Mouse (Mus musculus): ENCODE measurements around the gene Akr1cl.
A peak's percentile ranks its signal among the peaks of the same experiment; 100 is the strongest.
"Not testable (repeated sequence)": the region's sequence is repeated elsewhere in the genome, so short reads cannot be mapped to it uniquely, and the experiment has no call there.

The Akr1cl gene

GRCm38 (mm10) chr1:65032641-65033040 lies at the start of gene Akr1cl:
Akr1cl (minus strand) TSS chr1:65032759.
- DNase-seq (ENCODE audit: low spot score) = peak; percentile 49

GRCm38 (mm10) chr1:65082188-65082587 lies 49.6 kb upstream of the Akr1cl start, which contains the start of gene Crygb:
Crygb (minus strand) TSS chr1:65082288.
- no peak for DNase-seq (ENCODE audit: low spot score)

- no peak for DNase-seq (ENCODE audit: low spot score)
Measured at GRCm38 (mm10) chr1:65075607-65076006, 43.0 kb upstream of the Akr1cl start.

- no peak for DNase-seq (ENCODE audit: low spot score)
Measured at GRCm38 (mm10) chr1:65073589-65073988, 41.0 kb upstream of the Akr1cl start, which contains the start of gene Crygc. Crygc (minus strand) TSS chr1:65073689.

- no peak for DNase-seq (ENCODE audit: low spot score)
Measured at GRCm38 (mm10) chr1:65067842-65068241, 35.3 kb upstream of the Akr1cl start.

- DNase-seq (ENCODE audit: low spot score) = no peak
Measured at GRCm38 (mm10) chr1:65064201-65064600, 31.6 kb upstream of the Akr1cl start.

- DNase-seq (ENCODE audit: low spot score) = no peak
Measured at GRCm38 (mm10) chr1:65063352-65063751, 30.8 kb upstream of the Akr1cl start, which contains the start of gene Crygd. Crygd (minus strand) TSS chr1:65063452.

- DNase-seq (ENCODE audit: low spot score) = no peak
Measured at GRCm38 (mm10) chr1:65052140-65052539, 19.6 kb upstream of the Akr1cl start.

GRCm38 (mm10) chr1:65051696-65052095 lies 19.1 kb upstream of the Akr1cl start:
- DNase-seq (ENCODE audit: low spot score) = peak; percentile 58

GRCm38 (mm10) chr1:65050952-65051351 lies 18.4 kb upstream of the Akr1cl start, which contains the start of gene Cryge:
Cryge (minus strand) TSS chr1:65051149.
- not testable (repeated sequence) for DNase-seq (ENCODE audit: low spot score)

GRCm38 (mm10) chr1:65048781-65049180 lies 16.2 kb upstream of the Akr1cl start:
- DNase-seq (ENCODE audit: low spot score) = peak; percentile 64

- DNase-seq (ENCODE audit: low spot score) = peak; percentile 57
Measured at GRCm38 (mm10) chr1:65046401-65047109, 14.0 kb upstream of the Akr1cl start.

- DNase-seq (ENCODE audit: low spot score) = no peak
Measured at GRCm38 (mm10) chr1:65043433-65043832, 10.9 kb upstream of the Akr1cl start.

GRCm38 (mm10) chr1:65041837-65042236 lies 9.3 kb upstream of the Akr1cl start:
- no peak for DNase-seq (ENCODE audit: low spot score)

GRCm38 (mm10) chr1:65040806-65041205 lies 8.2 kb upstream of the Akr1cl start:
- DNase-seq (ENCODE audit: low spot score) = peak; percentile 78

GRCm38 (mm10) chr1:65039679-65040078 lies 7.1 kb upstream of the Akr1cl start:
- DNase-seq (ENCODE audit: low spot score) = no peak

GRCm38 (mm10) chr1:65037542-65037941 lies 5.0 kb upstream of the Akr1cl start:
- DNase-seq (ENCODE audit: low spot score) = no peak

- DNase-seq (ENCODE audit: low spot score) = no peak
Measured at GRCm38 (mm10) chr1:65035513-65035912, 3.0 kb upstream of the Akr1cl start.

- peak; percentile 42 for DNase-seq (ENCODE audit: low spot score)
Measured at GRCm38 (mm10) chr1:65028206-65028605, 4.4 kb downstream of the Akr1cl start.

GRCm38 (mm10) chr1:65012726-65013125 lies 19.8 kb downstream of the Akr1cl start:
- DNase-seq (ENCODE audit: low spot score) = no peak

GRCm38 (mm10) chr1:65010153-65010552 lies 22.4 kb downstream of the Akr1cl start:
- peak; percentile 52 for DNase-seq (ENCODE audit: low spot score)

- no peak for DNase-seq (ENCODE audit: low spot score)
Measured at GRCm38 (mm10) chr1:65005575-65005974, 27.0 kb downstream of the Akr1cl start.

- no peak for DNase-seq (ENCODE audit: low spot score)
Measured at GRCm38 (mm10) chr1:65004526-65004925, 28.0 kb downstream of the Akr1cl start.

- no peak for DNase-seq (ENCODE audit: low spot score)
Measured at GRCm38 (mm10) chr1:64993206-64993605, 39.4 kb downstream of the Akr1cl start.
